Mouse (Mus musculus) heart, postnatal 14 days (tissue): ENCODE measurements around the gene Apobec3. TPM values are rescaled to one million over a fixed set of nuclear protein-coding genes. Genes with fewer than 3 reads are reported as not detected.

ENCODE experiments used
- DNase-seq, 2 experiments: peaks; one replicate each; pipeline ENCODE4 v3.0.0; 2021 to 2022
- intact Hi-C: fragments of 180-260 bp; cut with DNase I; formaldehyde crosslinking; loops from one replicate; pipeline ENCODE4 v1.15.1; 2025
- total RNA-seq, 2 experiments: library from RNA; stranded (reverse); gene quantifications; 2 replicates each; pipeline ENCODE4 v1.2.3; 2021

Apobec3 gene
- total RNA-seq, 2 experiments from 2014 or later = 13.0 to 14.4 TPM

- intact Hi-C loops = loop anchor here (5.0 kb wide), 1 partner anchor 282 kb away; no protein-coding TSS in a partner anchor
- DNase-seq = no peak
Measured at GRCm38 (mm10) chr15:79944948-79945347, 53.5 kb downstream of the Apobec3 start.

DNA sequence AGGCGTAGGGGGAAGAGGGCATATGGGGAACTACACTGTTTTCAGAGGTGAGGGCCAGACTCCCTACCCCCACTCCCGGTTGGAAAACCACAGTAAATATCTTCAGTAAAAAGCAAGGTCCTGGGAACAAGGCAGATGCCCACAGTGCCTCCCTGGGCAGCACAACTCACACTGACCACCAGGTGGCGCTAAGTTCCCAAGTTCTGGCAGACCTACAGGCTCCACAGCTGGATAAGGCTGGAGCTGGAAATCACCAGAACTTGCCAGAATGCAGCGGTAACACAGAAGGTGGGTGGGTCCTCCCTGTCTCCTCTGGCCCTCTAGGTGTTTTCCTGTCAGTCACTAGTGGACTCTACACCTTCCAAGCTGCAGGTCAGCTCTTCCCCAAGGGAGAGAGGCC lies 54.6 kb downstream of the Apobec3 start:
- peak; percentile 90 to 95 for DNase-seq

GRCm38 (mm10) chr15:79946790-79947189 lies 55.3 kb downstream of the Apobec3 start:
- DNase-seq = peak in 1 of 2 experiments; percentile 56

More for the DNA sequence above, 54.6 kb downstream of the Apobec3 start:
- intact Hi-C loops = loop anchor here (1.0 to 5.0 kb wide), 2 partner anchors 130 to 281 kb away; no protein-coding TSS in a partner anchor

GRCm38 (mm10) chr15:79947681-79948080 lies 56.2 kb downstream of the Apobec3 start:
- intact Hi-C loops = loop anchor here (5.0 kb wide), 1 partner anchor 280 kb away; no protein-coding TSS in a partner anchor
- DNase-seq = no peak

More at GRCm38 (mm10) chr15:79946790-79947189, 55.3 kb downstream of the Apobec3 start:
- intact Hi-C loops = loop anchor here (1.0 to 5.0 kb wide), 2 partner anchors 130 to 281 kb away; no protein-coding TSS in a partner anchor

DNA sequence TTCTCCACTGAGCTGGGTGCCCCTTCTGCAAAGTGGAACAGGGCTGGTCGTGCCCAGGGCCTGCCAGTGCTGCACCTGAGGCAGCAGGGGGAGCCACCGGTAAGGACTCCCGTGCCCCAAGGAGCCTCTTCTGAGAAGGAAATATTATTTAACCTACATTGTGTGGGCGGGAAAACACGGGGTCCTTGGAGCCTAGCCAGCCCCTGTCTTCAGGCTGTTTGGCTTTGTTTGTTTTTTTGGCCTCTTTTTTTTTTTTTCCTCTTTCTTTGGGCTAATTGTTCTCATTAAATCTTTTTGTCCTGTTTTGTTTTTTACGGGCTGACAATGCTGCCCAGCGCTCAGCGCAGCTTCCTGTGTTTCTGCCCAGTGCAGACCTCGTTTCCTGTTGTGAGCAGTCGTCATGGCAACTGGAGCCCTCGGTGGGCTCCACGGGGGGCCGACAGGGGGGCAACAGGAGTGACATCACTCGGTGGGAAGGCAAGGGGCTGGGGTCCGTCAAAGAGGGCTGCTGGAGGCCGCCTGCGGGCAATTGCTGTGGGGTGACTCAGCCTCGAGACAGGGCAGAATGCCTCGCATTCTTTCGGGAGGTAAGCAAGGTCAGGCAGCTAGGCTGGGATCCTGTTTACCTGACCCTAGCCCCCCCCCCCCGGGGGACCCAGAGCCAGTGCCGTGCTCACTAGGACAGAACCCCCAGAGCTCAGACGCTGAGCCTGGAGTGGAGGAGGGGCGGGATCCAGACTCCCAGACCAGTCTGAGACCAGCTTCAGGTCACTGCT lies 59.0 kb downstream of the Apobec3 start:
- intact Hi-C loops = loop anchor here (2.0 to 10.0 kb wide), 2 partner anchors 54 to 754 kb away; no protein-coding TSS in a partner anchor

GRCm38 (mm10) chr15:79951226-79951625 lies 59.8 kb downstream of the Apobec3 start:
- DNase-seq = no peak
- intact Hi-C loops = loop anchor here (2.0 to 10.0 kb wide), 2 partner anchors 54 to 754 kb away; no protein-coding TSS in a partner anchor

More for the DNA sequence above, 59.0 kb downstream of the Apobec3 start:
- DNase-seq = peak; percentile 75 to 76

DNA sequence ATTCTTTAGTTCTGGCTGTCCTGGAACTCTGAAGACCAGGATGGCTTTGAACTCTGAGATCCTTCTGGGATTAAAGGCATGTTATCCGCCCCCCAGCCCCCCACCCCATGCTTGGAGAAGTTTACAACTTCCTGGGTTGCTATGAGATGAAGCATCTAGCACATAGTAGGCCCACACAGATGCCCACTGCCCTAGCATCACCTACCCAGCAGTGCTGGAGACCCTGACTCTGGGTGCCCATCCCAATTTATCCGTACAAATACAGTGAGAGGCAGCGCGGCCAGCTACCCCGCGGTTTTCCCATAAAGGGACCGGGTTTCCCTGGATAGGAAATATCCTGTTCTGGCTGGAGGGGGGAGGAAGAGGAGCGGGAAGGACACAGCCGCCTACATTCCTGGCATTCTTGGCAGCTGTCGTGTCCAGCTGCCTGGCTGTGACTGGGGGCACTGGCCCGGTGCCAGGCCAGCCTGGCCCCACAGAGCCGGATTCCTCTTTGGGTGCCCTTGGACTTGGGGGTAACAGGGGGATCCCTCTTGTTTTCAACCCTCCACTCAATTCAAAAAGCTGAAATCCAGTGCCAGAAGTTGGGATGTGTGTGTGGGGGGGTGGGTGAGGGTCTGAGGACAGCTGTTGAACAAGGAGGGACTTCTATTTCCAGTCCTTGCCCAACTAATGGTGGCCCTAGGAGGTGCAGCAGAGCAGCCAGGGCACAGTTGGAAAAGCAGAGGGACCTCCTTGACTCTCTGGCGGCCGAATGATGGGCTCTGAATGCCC lies 60.5 kb downstream of the Apobec3 start:
- intact Hi-C loops = loop anchor here (2.0 to 10.0 kb wide), 3 partner anchors 53 to 753 kb away; no protein-coding TSS in a partner anchor
- DNase-seq = peak; percentile 54 to 71

- intact Hi-C loops = loop anchor here (2.0 to 10.0 kb wide), 2 partner anchors 60 to 752 kb away; no protein-coding TSS in a partner anchor
- DNase-seq = peak; percentile 50 to 58
Measured at GRCm38 (mm10) chr15:79952504-79953231, 61.2 kb downstream of the Apobec3 start.

- DNase-seq = peak in 1 of 2 experiments; percentile 33
- intact Hi-C loops = loop anchor here (2.0 to 10.0 kb wide), 2 partner anchors 59 to 751 kb away; no protein-coding TSS in a partner anchor
Measured at GRCm38 (mm10) chr15:79953470-79953869, 62.0 kb downstream of the Apobec3 start.

DNA sequence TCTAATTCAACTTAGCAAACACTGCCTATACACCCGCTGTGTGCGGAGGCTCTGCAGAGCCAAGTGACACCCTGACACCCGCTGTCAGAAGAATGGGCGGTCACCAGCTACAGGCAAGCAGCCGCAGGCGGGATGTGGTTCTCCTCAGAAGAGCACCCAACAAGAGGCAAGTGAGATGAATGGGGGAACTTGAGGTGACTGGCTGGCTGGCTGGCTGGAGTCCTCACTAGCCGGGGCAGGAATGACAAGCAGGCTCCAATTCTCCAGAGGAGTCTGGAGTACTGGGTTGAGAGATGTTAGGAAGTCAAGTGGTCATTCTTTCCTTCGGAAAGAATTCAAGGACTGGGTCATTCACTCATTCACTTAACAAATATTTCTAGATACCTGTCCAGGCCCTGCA lies 65.1 kb downstream of the Apobec3 start:
- DNase-seq = no peak
- intact Hi-C loops = loop anchor here (5.0 to 10.0 kb wide), 2 partner anchors 36 to 748 kb away; no protein-coding TSS in a partner anchor

- intact Hi-C loops = loop anchor here (5.0 to 10.0 kb wide), 2 partner anchors 34 to 746 kb away; no protein-coding TSS in a partner anchor
Measured at GRCm38 (mm10) chr15:79958418-79958817, 67.0 kb downstream of the Apobec3 start.

GRCm38 (mm10) chr15:79961366-79961921 lies 70.0 kb downstream of the Apobec3 start:
- intact Hi-C loops = no loop called here
- DNase-seq = peak; percentile 33 to 43

More at GRCm38 (mm10) chr15:79958418-79958817, 67.0 kb downstream of the Apobec3 start:
- DNase-seq = no peak

DNA sequence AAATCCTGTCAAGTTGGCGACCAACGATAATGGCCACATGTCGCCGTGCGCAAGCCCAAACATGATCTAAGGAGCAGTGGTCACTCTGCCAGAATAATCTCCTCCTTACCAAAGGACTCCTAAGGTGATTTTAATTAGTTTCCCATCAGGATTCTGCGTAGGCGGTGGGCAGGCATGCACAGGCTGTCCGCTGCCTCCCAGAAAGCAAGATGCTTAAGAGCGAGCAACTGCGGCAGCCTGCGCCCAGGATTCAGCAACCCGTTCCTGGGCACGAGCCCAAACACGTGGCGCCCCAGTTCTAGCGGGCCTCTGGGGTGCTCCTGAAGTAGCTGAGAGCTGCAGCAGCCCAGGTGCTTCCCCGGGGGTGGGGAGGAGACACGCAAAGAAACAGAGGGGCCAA lies 71.2 kb downstream of the Apobec3 start:
- no peak for DNase-seq
- intact Hi-C loops = no loop called here

DNA sequence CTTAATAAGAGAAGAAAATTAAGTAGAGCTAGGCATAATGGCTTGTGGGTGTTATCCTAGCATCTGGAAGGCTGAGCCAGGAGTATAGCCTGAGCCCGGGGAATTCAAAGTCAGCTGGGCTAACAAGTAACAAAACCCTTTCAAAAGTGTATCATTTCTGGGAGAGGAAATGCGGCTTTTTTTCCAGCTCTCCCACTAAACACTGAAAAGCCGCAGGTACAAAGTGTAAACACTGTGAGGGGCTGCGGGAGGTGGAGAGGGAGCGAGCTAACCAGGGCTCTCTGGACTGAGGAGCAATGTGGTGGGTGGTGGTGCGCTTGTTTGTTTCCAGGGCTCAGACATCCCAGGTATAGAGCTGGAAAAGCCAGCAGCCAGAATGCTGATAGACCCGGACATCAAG lies 72.9 kb downstream of the Apobec3 start:
- no peak for DNase-seq
- intact Hi-C loops = no loop called here

Other genes with a start within 250 kb of the Apobec3 start
- gene Fam227a, start 232.7 kb upstream of the Apobec3 start, total RNA-seq = 1 to 10 TPM; 1.4 to 2.1 TPM
- gene Cby1, start 232.5 kb upstream of the Apobec3 start, total RNA-seq = 10 to 100 TPM; 24.7 to 24.9 TPM
- gene Tomm22, start 220.8 kb upstream of the Apobec3 start, total RNA-seq = 100 to 1,000 TPM; 109 to 139 TPM
- gene Josd1, start 203.7 kb upstream of the Apobec3 start, total RNA-seq = 10 to 100 TPM; 28.1 to 30.9 TPM
- gene Gtpbp1, start 200.8 kb upstream of the Apobec3 start, total RNA-seq = 10 to 100 TPM; 30.3 to 33.2 TPM
- 10 to 100 TPM; 70.6 to 73.4 TPM for gene Sun2, start 149.1 kb upstream of the Apobec3 start, total RNA-seq
- 10 to 100 TPM; 21.6 to 22.2 TPM for gene Dnal4, start 113.8 kb upstream of the Apobec3 start, total RNA-seq
- gene Nptxr, start 86.9 kb upstream of the Apobec3 start, total RNA-seq = 1 to 10 TPM; 2.1 to 2.6 TPM
- under 1 TPM in 1 of 2 experiments, not detected in 1; 0.31 TPM for gene Npcd, start 57.4 kb upstream of the Apobec3 start, total RNA-seq
- 10 to 100 TPM; 35.4 to 36.8 TPM for gene Cbx6, start 57.0 kb upstream of the Apobec3 start, total RNA-seq
- gene Cbx7, start 79.5 kb downstream of the Apobec3 start, total RNA-seq = 1 to 10 TPM; 3.6 to 7.8 TPM
- 10 to 100 TPM; 42.2 to 43.4 TPM for gene Pdgfb, start 123.3 kb downstream of the Apobec3 start, total RNA-seq
- gene Syngr1, start 199.7 kb downstream of the Apobec3 start, total RNA-seq = 10 to 100 TPM; 77.8 to 79.6 TPM
- 100 to 1,000 TPM; 278 to 293 TPM for gene Rpl3, start 200.2 kb downstream of the Apobec3 start, total RNA-seq
- 10 to 100 TPM; 27.8 to 32.4 TPM for gene Tab1, start 241.5 kb downstream of the Apobec3 start, total RNA-seq